In genomic region chr2:28622521-28623124, GRCm38 (mm10) we compare ENCODE assay signal across 10 mouse cellular contexts. TPM values are rescaled to one million over a fixed set of nuclear protein-coding genes. Genes with fewer than 3 reads are reported as not detected.
DNase-seq lines count a peak whose midpoint lies in the region; TF ChIP-seq lines count a peak whose summit lies in the region.
"Had no signal": no experiment of that assay in that cellular context is flagged by ENCODE, and none has a peak within 500 bp of the region (broad histone marks: within the 10 kb centered on the region; RNA-seq: fewer than 3 reads in every experiment).

No protein-coding gene starts in this region.

- no peak for TF ChIP-seq POLR2A in embryonic fibroblast, embryonic 13.5 days (IDR thresholded peaks at IDR 0.05; ENCODE audit: low read depth, low read length)

- no peak overlapping the region for H3K4me3 ChIP-seq in embryonic fibroblast, embryonic 13.5 days (ENCODE audit: insufficient read depth, low read length)
- H3K4me3 ChIP-seq: midbrain, embryonic 12.5 days had no signal

- peak; percentile 85 for DNase-seq in heart, adult 11 months
- no peak for DNase-seq in heart, adult 8-10 months (ENCODE audit: low spot score)
- DNase-seq in urinary bladder, postnatal 14 days (ENCODE audit: low spot score) = peak; percentile 15
- no peak for DNase-seq in urinary bladder, adult 2 months (ENCODE audit: low spot score)
- DNase-seq in lung, adult 18-20 months = peak; percentile 24 to 29
- peak; percentile 81 for DNase-seq in splenic B cell, adult 2 months (ENCODE audit: low read depth, low spot score)
- no peak for DNase-seq in c-Kit-positive CD71-positive TER-119-positive erythroid progenitor cells, embryonic 14.5 days (ENCODE audit: low spot score)

- H3K4me1 ChIP-seq in embryonic fibroblast, embryonic 13.5 days (ENCODE audit: control insufficient read depth, insufficient read depth, low read length) = no peaks in the 10 kb centered on the region
- H3K4me1 ChIP-seq: midbrain, embryonic 12.5 days had no signal

- no peaks in the 10 kb centered on the region for H3K27me3 ChIP-seq in splenic B cell, adult 2 months (ENCODE audit: control insufficient read depth, insufficient read depth, low read length, poor library complexity, severe bottlenecking)

- no peak overlapping the region for H3K27ac ChIP-seq in embryonic fibroblast, embryonic 13.5 days (ENCODE audit: insufficient read depth, low read length)
- H3K27ac ChIP-seq: embryonic facial prominence, embryonic 13.5 days; midbrain, embryonic 12.5 days had no signal

- TF ChIP-seq CTCF in embryonic fibroblast, embryonic 13.5 days (IDR thresholded peaks at IDR 0.05; ENCODE audit: borderline replicate concordance, insufficient read depth, low read length) = peak; percentile 58; the same call in 1 of the 2 replicates

- H3K36me3 ChIP-seq in splenic B cell, adult 2 months (ENCODE audit: control insufficient read depth, insufficient read depth, low read length, poor library complexity, severe bottlenecking) = no peaks in the 10 kb centered on the region
- H3K36me3 ChIP-seq: embryonic facial prominence, embryonic 13.5 days; midbrain, embryonic 12.5 days had no signal

RNA-seq across cellular contexts. Expression of gene Gfi1b, which starts 0.8 kb away (rescaled TPM):
- under 1 TPM in 1 of 4 experiments, not detected in 3; 0.78 TPM for total RNA-seq in heart, adult 8-10 months (2022)
- 0.10 and 0.16 TPM in 2 replicates for polyA plus RNA-seq in urinary bladder, adult 2 months (2012; rRNA removed)
- not detected in 2 replicates for polyA plus RNA-seq in embryonic fibroblast, embryonic 13.5 days (2011; ENCODE audit: insufficient read length, low read depth, missing spikeins)

RNA-seq across cellular contexts. Expression of gene Tsc1, which starts 18.4 kb away (rescaled TPM):
- total RNA-seq in heart, adult 8-10 months (2022) = 10 to 100 TPM; 23.7 to 31.3 (median 28.8) TPM
- polyA plus RNA-seq in urinary bladder, adult 2 months (2012; rRNA removed) = 11.3 and 13.6 TPM in 2 replicates
- polyA plus RNA-seq in embryonic fibroblast, embryonic 13.5 days (2011; ENCODE audit: insufficient read length, low read depth, missing spikeins) = 18.5 and 22.2 TPM in 2 replicates

RNA-seq across cellular contexts. Expression of gene Gtf3c5, which starts 39.1 kb away (rescaled TPM):
- 10 to 100 TPM in 3 of 4 experiments, 1 to 10 TPM in 1; 9.9 to 13.2 (median 10.6) TPM for total RNA-seq in heart, adult 8-10 months (2022)
- polyA plus RNA-seq in urinary bladder, adult 2 months (2012; rRNA removed) = 21.3 and 21.7 TPM in 2 replicates
- polyA plus RNA-seq in embryonic fibroblast, embryonic 13.5 days (2011; ENCODE audit: insufficient read length, low read depth, missing spikeins) = 15.1 and 23.1 TPM in 2 replicates

RNA-seq across cellular contexts. Expression of gene Cel, which starts 59.4 kb away (rescaled TPM):
- total RNA-seq in heart, adult 8-10 months (2022) = not detected
- polyA plus RNA-seq in urinary bladder, adult 2 months (2012; rRNA removed) = 0.07 and 0.44 TPM in 2 replicates
- polyA plus RNA-seq in embryonic fibroblast, embryonic 13.5 days (2011; ENCODE audit: insufficient read length, low read depth, missing spikeins) = not detected in 2 replicates
- polyA plus RNA-seq: embryonic facial prominence, embryonic 13.5 days; midbrain, embryonic 12.5 days had no signal

Comparison
In these comparisons a context has a peak if more than half of its experiments do, and no peak if none do; other contexts are left out.
1. DNase-seq: peak in heart, adult 11 months (single experiment), urinary bladder, postnatal 14 days (single experiment), lung, adult 18-20 months (2 of 2) and splenic B cell, adult 2 months (single experiment); none in heart, adult 8-10 months (single experiment), urinary bladder, adult 2 months (single experiment) and c-Kit-positive CD71-positive TER-119-positive erythroid progenitor cells, embryonic 14.5 days (single experiment).